Mouse (Mus musculus): ENCODE measurements at regions not wholly inside any gene's neighbourhood (a gene's known extent, or its start where the extent isn't known, plus 50 kb on each side); places are given as distances from the start of the nearest gene placed in this dataset.

GRCm38 (mm10) chr6:50713297-50713696 lies 59.1 kb upstream of the Npvf start:
- Histone ChIP-seq H3K4me3 (no peak overlapping the region), H3K27ac (replicated peaks) (no peak overlapping the region), H3K4me1 (peaks cover 3% of the 10 kb centered on the region; the same call in 1 of the 2 replicates), H3K36me3 (no peaks in the 10 kb centered on the region), H3K9me3 (replicated peaks) (no peaks in the 10 kb centered on the region), H3K27me3 (ENCODE audit: low read depth, poor library complexity, severe bottlenecking) (no peaks in the 10 kb centered on the region)
- WGBS = 95% methylated on average over 3 of the region's 3 CpGs
- no peak for DNase-seq (ENCODE audit: low spot score)

- WGBS = 29% methylated on average over 4 of the region's 4 CpGs
- H3K9me3 ChIP-seq (replicated peaks) = no peaks in the 10 kb centered on the region
- H3K27me3 ChIP-seq (ENCODE audit: low read depth, poor library complexity, severe bottlenecking) = no peaks in the 10 kb centered on the region
- peaks cover 7% of the 10 kb centered on the region for H3K4me1 ChIP-seq
- DNase-seq (ENCODE audit: low spot score) = no peak
- H3K4me3 ChIP-seq = no peak overlapping the region
- H3K36me3 ChIP-seq = no peaks in the 10 kb centered on the region
- no peak overlapping the region for H3K27ac ChIP-seq (replicated peaks)
Measured at GRCm38 (mm10) chr6:50718631-50719030, 64.4 kb upstream of the Npvf start.

GRCm38 (mm10) chr6:50720346-50720745 lies 66.1 kb upstream of the Npvf start:
- WGBS = 74% methylated on average over 4 of the region's 4 CpGs
- Histone ChIP-seq H3K4me1 (peaks cover 7% of the 10 kb centered on the region), H3K4me3 (no peak overlapping the region), H3K36me3 (no peaks in the 10 kb centered on the region), H3K9me3 (replicated peaks) (no peaks in the 10 kb centered on the region), H3K27me3 (ENCODE audit: low read depth, poor library complexity, severe bottlenecking) (no peaks in the 10 kb centered on the region), H3K27ac (replicated peaks) (no peak overlapping the region)
- no peak for DNase-seq (ENCODE audit: low spot score)

GRCm38 (mm10) chr6:50725640-50726039 lies 71.4 kb upstream of the Npvf start:
- no peaks in the 10 kb centered on the region for H3K9me3 ChIP-seq (replicated peaks)
- no peak overlapping the region for H3K27ac ChIP-seq (replicated peaks)
- 90% methylated on average over 3 of the region's 3 CpGs for WGBS
- no peaks in the 10 kb centered on the region for H3K4me1 ChIP-seq
- no peak overlapping the region for H3K4me3 ChIP-seq
- DNase-seq (ENCODE audit: low spot score) = no peak
- H3K27me3 ChIP-seq (ENCODE audit: low read depth, poor library complexity, severe bottlenecking) = no peaks in the 10 kb centered on the region
- H3K36me3 ChIP-seq = no peaks in the 10 kb centered on the region

- 94% methylated on average over 9 of the region's 9 CpGs for WGBS
- Histone ChIP-seq H3K9me3 (replicated peaks) (no peaks in the 10 kb centered on the region), H3K36me3 (no peaks in the 10 kb centered on the region), H3K27me3 (ENCODE audit: low read depth, poor library complexity, severe bottlenecking) (no peaks in the 10 kb centered on the region), H3K4me3 (no peak overlapping the region), H3K27ac (replicated peaks) (no peak overlapping the region), H3K4me1 (no peaks in the 10 kb centered on the region)
- DNase-seq (ENCODE audit: low spot score) = no peak
Measured at GRCm38 (mm10) chr6:50726166-50726591, 71.9 kb upstream of the Npvf start.

GRCm38 (mm10) chr6:50730744-50731718 lies 76.8 kb upstream of the Npvf start:
- no peaks in the 10 kb centered on the region for H3K27me3 ChIP-seq (ENCODE audit: low read depth, poor library complexity, severe bottlenecking)
- no peak for DNase-seq (ENCODE audit: low spot score)
- 85% methylated on average over 14 of the region's 14 CpGs for WGBS
- no peaks in the 10 kb centered on the region for H3K36me3 ChIP-seq
- no peaks in the 10 kb centered on the region for H3K4me1 ChIP-seq
- H3K4me3 ChIP-seq = no peak overlapping the region
- H3K9me3 ChIP-seq (replicated peaks) = no peaks in the 10 kb centered on the region
- no peak overlapping the region for H3K27ac ChIP-seq (replicated peaks)

- Histone ChIP-seq H3K27ac (replicated peaks) (no peak overlapping the region), H3K4me3 (no peak overlapping the region), H3K36me3 (no peaks in the 10 kb centered on the region), H3K4me1 (no peaks in the 10 kb centered on the region), H3K27me3 (ENCODE audit: low read depth, poor library complexity, severe bottlenecking) (no peaks in the 10 kb centered on the region), H3K9me3 (replicated peaks) (no peaks in the 10 kb centered on the region)
- WGBS = 85% methylated on average over 2 of the region's 2 CpGs
- DNase-seq (ENCODE audit: low spot score) = no peak
Measured at GRCm38 (mm10) chr6:50734701-50735100, 80.5 kb upstream of the Npvf start.

- H3K27me3 ChIP-seq (ENCODE audit: low read depth, poor library complexity, severe bottlenecking) = no peaks in the 10 kb centered on the region
- no peak for DNase-seq (ENCODE audit: low spot score)
- H3K27ac ChIP-seq (replicated peaks) = no peak overlapping the region
- no peaks in the 10 kb centered on the region for H3K36me3 ChIP-seq
- no peak overlapping the region for H3K4me3 ChIP-seq
- H3K4me1 ChIP-seq = no peaks in the 10 kb centered on the region
- no peaks in the 10 kb centered on the region for H3K9me3 ChIP-seq (replicated peaks)
- 77% methylated on average over 2 of the region's 2 CpGs for WGBS
Measured at GRCm38 (mm10) chr6:50735825-50736224, 81.6 kb upstream of the Npvf start.

GRCm38 (mm10) chr6:50742009-50742408 lies 87.8 kb upstream of the Npvf start:
- Histone ChIP-seq H3K9me3 (replicated peaks) (no peaks in the 10 kb centered on the region), H3K27ac (replicated peaks) (no peak overlapping the region), H3K4me3 (no peak overlapping the region), H3K27me3 (ENCODE audit: low read depth, poor library complexity, severe bottlenecking) (no peaks in the 10 kb centered on the region), H3K4me1 (0 out of 2 replicates have a peak, but pooled peaks cover 3% of the 10 kb centered on the region), H3K36me3 (no peaks in the 10 kb centered on the region)
- DNase-seq (ENCODE audit: low spot score) = no peak
- 83% methylated on average over 4 of the region's 4 CpGs for whole genome bisulfite sequencing

GRCm38 (mm10) chr6:50744462-50745166 lies 90.4 kb upstream of the Npvf start:
- no peaks in the 10 kb centered on the region for H3K27me3 ChIP-seq (ENCODE audit: low read depth, poor library complexity, severe bottlenecking)
- H3K9me3 ChIP-seq (replicated peaks) = no peaks in the 10 kb centered on the region
- H3K27ac ChIP-seq (replicated peaks) = no peak overlapping the region
- WGBS = 85% methylated on average over 6 of the region's 6 CpGs
- H3K4me1 ChIP-seq = peaks cover 10% of the 10 kb centered on the region
- H3K36me3 ChIP-seq = no peaks in the 10 kb centered on the region
- DNase-seq (ENCODE audit: low spot score) = no peak
- H3K4me3 ChIP-seq = no peak overlapping the region

GRCm38 (mm10) chr6:50753151-50753550 lies 98.9 kb upstream of the Npvf start:
- WGBS = 88% methylated on average over 7 of the region's 7 CpGs
- no peak for DNase-seq (ENCODE audit: low spot score)
- Histone ChIP-seq H3K4me1 (peaks cover 7% of the 10 kb centered on the region), H3K27ac (replicated peaks) (no peak overlapping the region), H3K27me3 (ENCODE audit: low read depth, poor library complexity, severe bottlenecking) (no peaks in the 10 kb centered on the region), H3K36me3 (no peaks in the 10 kb centered on the region), H3K9me3 (replicated peaks) (no peaks in the 10 kb centered on the region), H3K4me3 (no peak overlapping the region)

GRCm38 (mm10) chr6:50754786-50755185 lies 100.5 kb upstream of the Npvf start:
- 92% methylated on average over 12 of the region's 12 CpGs for WGBS
- Histone ChIP-seq H3K27ac (replicated peaks) (no peak overlapping the region), H3K4me3 (no peak overlapping the region), H3K9me3 (replicated peaks) (no peaks in the 10 kb centered on the region), H3K36me3 (no peaks in the 10 kb centered on the region), H3K27me3 (ENCODE audit: low read depth, poor library complexity, severe bottlenecking) (no peaks in the 10 kb centered on the region), H3K4me1 (no peaks in the 10 kb centered on the region)
- no peak for DNase-seq (ENCODE audit: low spot score)

GRCm38 (mm10) chr6:50760367-50760766 lies 106.1 kb upstream of the Npvf start:
- no peaks in the 10 kb centered on the region for H3K27me3 ChIP-seq (ENCODE audit: low read depth, poor library complexity, severe bottlenecking)
- no peaks in the 10 kb centered on the region for H3K9me3 ChIP-seq (replicated peaks)
- H3K4me1 ChIP-seq = no peaks in the 10 kb centered on the region
- DNase-seq (ENCODE audit: low spot score) = no peak
- H3K4me3 ChIP-seq = no peak overlapping the region
- no peaks in the 10 kb centered on the region for H3K36me3 ChIP-seq
- H3K27ac ChIP-seq (replicated peaks) = no peak overlapping the region
- 82% methylated on average over 6 of the region's 6 CpGs for WGBS

All from midbrain, embryonic 10.5 days (tissue).